Mouse (Mus musculus): ENCODE data around the gene Khdc3. TPM values are rescaled to one million over a fixed set of nuclear protein-coding genes. Genes with fewer than 3 reads are reported as not detected.
"Not testable (repeated sequence)": the region's sequence is repeated elsewhere in the genome, so short reads cannot be mapped to it uniquely, and the experiment has no call there.

Khdc3 gene
- polyA plus RNA-seq, 1 experiment from 2014 or later: 0.12 TPM

DNA sequence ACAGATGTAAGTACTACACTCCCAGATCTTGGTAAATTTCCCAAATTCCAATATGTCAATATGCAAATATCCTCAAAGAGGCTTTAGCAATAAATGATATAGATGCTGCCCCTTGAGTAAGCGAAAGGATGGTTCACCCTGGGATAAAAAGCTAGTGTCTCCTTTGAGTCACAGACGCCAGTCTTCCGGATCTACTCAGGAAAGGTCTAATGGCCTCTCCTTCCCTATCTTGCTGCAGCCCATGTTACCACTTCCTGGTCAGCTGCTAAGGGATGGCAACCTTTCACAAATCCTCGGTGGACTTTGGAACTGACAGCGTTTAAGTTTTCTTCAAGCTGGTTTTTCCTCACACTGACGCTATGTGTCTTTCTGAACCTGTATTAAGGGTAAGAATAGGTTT is 32.9 kb upstream of the Khdc3 start:
- H3K27ac ChIP-seq (ENCODE audit: low read length): peak overlapping the region; percentile 82
- DNase-seq (ENCODE audit: low spot score) (peak; percentile 60), ATAC-seq (peak; percentile 71)
- no peak overlapping the region for H3K4me2 ChIP-seq (replicated peaks; ENCODE audit: low read depth, low read length)
- H3K4me1 ChIP-seq (ENCODE audit: insufficient read depth, low read depth, low read length): peaks cover 7% of the 10 kb centered on the region; the same call in 1 of the 2 replicates
- no peaks in the 10 kb centered on the region for H3K9me3 ChIP-seq (ENCODE audit: low read length)
- no peaks in the 10 kb centered on the region for H3K27me3 ChIP-seq (replicated peaks; ENCODE audit: insufficient read depth, low read length)
- TF ChIP-seq EP300 (IDR thresholded peaks at IDR 0.05) (peak; percentile 83), CTCF (IDR thresholded peaks at IDR 0.05) (no peak)
- H3K36me3 ChIP-seq (ENCODE audit: insufficient read depth, low read length): no peaks in the 10 kb centered on the region
- H3K4me3 ChIP-seq (ENCODE audit: low read depth, low read length): no peak overlapping the region
- no peak overlapping the region for H3K9ac ChIP-seq (replicated peaks; ENCODE audit: low read depth)
- WGBS: 53% methylated on average over 6 of the region's 6 CpGs

DNA sequence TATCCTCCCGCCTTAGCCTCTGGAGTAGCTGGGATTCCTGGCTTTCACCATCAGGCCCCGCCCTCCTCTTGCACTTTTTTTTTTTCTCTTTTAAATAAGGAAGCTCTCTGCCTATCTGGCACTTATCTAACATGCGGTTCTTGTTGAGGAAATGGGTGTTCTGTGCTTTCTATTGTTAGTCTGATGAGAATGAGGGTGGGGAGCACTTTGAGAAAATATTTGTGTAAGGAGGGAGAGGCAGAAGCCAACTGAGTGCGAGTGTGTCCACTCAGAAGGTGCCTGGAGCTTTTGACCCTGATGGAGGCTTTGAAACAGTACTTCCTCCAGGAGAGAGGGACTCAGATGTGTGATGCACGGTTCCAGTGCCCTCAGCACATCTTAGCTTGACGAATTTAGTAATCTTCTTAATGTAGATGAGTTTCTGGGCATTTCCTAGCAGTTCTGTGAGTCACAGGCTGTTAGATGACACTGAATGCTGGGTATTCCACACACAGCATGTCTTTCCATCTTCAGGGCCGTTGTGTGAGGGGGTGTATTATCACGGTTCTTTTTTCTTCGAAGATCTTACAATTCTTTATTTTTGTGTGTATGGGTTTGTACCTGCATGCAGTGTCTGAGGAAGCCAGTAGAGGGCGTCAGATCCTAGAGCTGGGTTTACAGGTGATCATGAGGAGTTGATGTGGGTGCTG is 30.5 kb upstream of the Khdc3 start:
- Histone ChIP-seq H3K27me3 (replicated peaks; ENCODE audit: insufficient read depth, low read length) (no peaks in the 10 kb centered on the region), H3K9ac (replicated peaks; ENCODE audit: low read depth) (no peak overlapping the region), H3K27ac (ENCODE audit: low read length) (peak overlapping the region; percentile 71), H3K4me1 (ENCODE audit: insufficient read depth, low read depth, low read length) (peaks cover 7% of the 10 kb centered on the region; the same call in 1 of the 2 replicates), H3K36me3 (ENCODE audit: insufficient read depth, low read length) (no peaks in the 10 kb centered on the region), H3K9me3 (ENCODE audit: low read length) (no peaks in the 10 kb centered on the region), H3K4me3 (ENCODE audit: low read depth, low read length) (no peak overlapping the region), H3K4me2 (replicated peaks; ENCODE audit: low read depth, low read length) (0 out of 2 replicates have a peak overlapping the region, but pooled peaks have one; percentile 29)
- ATAC-seq (peak; percentile 66), DNase-seq (ENCODE audit: low spot score) (peak; percentile 92)
- TF ChIP-seq CTCF (IDR thresholded peaks at IDR 0.05): peak; percentile 43
- TF ChIP-seq EP300 (IDR thresholded peaks at IDR 0.05): peak; percentile 98
- 45% methylated on average over 10 of the region's 10 CpGs for WGBS

DNA sequence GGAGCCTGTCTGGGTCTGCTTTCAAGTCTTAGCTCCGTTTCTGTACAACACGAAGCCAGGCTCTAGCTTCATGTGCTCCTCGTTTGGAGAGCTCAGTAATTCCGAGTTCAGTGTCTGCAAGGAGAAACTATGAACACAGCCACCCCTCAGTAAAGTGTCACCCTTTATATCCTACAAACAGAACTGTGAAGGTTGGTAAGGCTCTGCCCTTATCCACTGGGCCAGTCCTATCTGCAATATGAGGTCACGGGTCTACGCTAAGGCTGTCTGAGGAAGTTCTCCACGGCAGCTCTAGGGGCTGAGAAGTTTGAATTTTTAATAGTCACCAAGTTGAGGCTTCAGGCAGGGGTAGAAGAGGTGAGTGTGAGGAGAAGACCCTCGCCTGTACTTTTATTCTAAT is 29.2 kb upstream of the Khdc3 start:
- Histone ChIP-seq H3K4me3 (ENCODE audit: low read depth, low read length) (no peak overlapping the region), H3K4me2 (replicated peaks; ENCODE audit: low read depth, low read length) (no peak overlapping the region), H3K36me3 (ENCODE audit: insufficient read depth, low read length) (no peaks in the 10 kb centered on the region), H3K27me3 (replicated peaks; ENCODE audit: insufficient read depth, low read length) (no peaks in the 10 kb centered on the region), H3K9ac (replicated peaks; ENCODE audit: low read depth) (no peak overlapping the region), H3K4me1 (ENCODE audit: insufficient read depth, low read depth, low read length) (peaks cover 7% of the 10 kb centered on the region; the same call in 1 of the 2 replicates), H3K9me3 (ENCODE audit: low read length) (no peaks in the 10 kb centered on the region), H3K27ac (ENCODE audit: low read length) (no peak overlapping the region)
- 71% methylated on average over 8 of the region's 8 CpGs for WGBS
- DNase-seq (ENCODE audit: low spot score): no peak
- no peak for ATAC-seq
- TF ChIP-seq EP300 (IDR thresholded peaks at IDR 0.05) (no peak), CTCF (IDR thresholded peaks at IDR 0.05) (no peak)

DNA sequence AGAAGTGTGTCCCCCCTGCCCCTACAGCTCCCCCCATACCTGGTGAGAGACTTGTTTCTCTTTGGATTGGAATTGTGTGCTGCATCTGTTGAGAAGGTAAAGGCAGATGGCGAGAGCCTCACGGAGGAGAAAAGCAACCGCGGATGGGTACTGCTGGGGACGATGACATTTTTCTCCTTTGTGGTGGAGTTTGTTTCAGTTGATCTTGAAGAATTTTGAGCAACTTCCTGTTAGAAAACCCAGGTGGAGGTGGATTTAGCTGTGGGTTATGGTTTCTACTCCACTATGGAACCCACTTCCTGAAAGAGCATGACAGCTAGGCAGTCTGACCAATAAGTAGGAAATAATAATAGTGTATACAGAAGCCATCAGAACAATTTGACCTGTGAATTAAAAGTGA is 28.5 kb upstream of the Khdc3 start:
- no peak for TF ChIP-seq CTCF (IDR thresholded peaks at IDR 0.05)
- TF ChIP-seq EP300 (IDR thresholded peaks at IDR 0.05): no peak
- 84% methylated on average over 5 of the region's 5 CpGs for WGBS
- H3K4me2 ChIP-seq (replicated peaks; ENCODE audit: low read depth, low read length): no peak overlapping the region
- no peaks in the 10 kb centered on the region for H3K27me3 ChIP-seq (replicated peaks; ENCODE audit: insufficient read depth, low read length)
- H3K9ac ChIP-seq (replicated peaks; ENCODE audit: low read depth): no peak overlapping the region
- H3K27ac ChIP-seq (ENCODE audit: low read length): no peak overlapping the region
- peaks cover 1% of the 10 kb centered on the region; the same call in 1 of the 2 replicates for H3K4me1 ChIP-seq (ENCODE audit: insufficient read depth, low read depth, low read length)
- H3K9me3 ChIP-seq (ENCODE audit: low read length): no peaks in the 10 kb centered on the region
- no peaks in the 10 kb centered on the region for H3K36me3 ChIP-seq (ENCODE audit: insufficient read depth, low read length)
- DNase-seq (ENCODE audit: low spot score): no peak
- no peak overlapping the region for H3K4me3 ChIP-seq (ENCODE audit: low read depth, low read length)
- no peak for ATAC-seq

DNA sequence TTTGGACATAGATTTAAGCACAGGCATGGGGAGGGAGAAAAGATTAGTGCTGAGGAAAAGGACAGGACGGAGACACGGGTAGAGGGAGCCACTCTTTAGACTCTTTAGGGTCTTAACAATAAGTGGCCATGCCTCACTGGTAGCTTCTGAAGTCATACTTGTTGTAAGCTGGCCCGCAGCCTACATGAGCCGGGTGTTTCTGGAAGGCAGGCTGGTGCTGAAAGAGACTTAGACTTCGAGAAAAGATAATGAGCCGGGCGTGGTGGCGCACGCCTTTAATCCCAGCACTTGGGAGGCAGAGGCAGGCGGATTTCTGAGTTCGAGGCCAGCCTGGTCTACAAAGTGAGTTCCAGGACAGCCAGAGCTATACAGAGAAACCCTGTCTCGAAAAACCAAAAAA is 22.3 kb upstream of the Khdc3 start:
- ATAC-seq; H3K4me3 ChIP-seq (ENCODE audit: low read depth, low read length); H3K4me2 ChIP-seq (replicated peaks; ENCODE audit: low read depth, low read length); H3K36me3 ChIP-seq (ENCODE audit: insufficient read depth, low read length); H3K27ac ChIP-seq (ENCODE audit: low read length); H3K9me3 ChIP-seq (ENCODE audit: low read length); H3K9ac ChIP-seq (replicated peaks; ENCODE audit: low read depth); H3K27me3 ChIP-seq (replicated peaks; ENCODE audit: insufficient read depth, low read length); H3K4me1 ChIP-seq (ENCODE audit: insufficient read depth, low read depth, low read length); DNase-seq (ENCODE audit: low spot score): not testable (repeated sequence)
- 85% methylated on average over 9 of the region's 12 CpGs for WGBS

DNA sequence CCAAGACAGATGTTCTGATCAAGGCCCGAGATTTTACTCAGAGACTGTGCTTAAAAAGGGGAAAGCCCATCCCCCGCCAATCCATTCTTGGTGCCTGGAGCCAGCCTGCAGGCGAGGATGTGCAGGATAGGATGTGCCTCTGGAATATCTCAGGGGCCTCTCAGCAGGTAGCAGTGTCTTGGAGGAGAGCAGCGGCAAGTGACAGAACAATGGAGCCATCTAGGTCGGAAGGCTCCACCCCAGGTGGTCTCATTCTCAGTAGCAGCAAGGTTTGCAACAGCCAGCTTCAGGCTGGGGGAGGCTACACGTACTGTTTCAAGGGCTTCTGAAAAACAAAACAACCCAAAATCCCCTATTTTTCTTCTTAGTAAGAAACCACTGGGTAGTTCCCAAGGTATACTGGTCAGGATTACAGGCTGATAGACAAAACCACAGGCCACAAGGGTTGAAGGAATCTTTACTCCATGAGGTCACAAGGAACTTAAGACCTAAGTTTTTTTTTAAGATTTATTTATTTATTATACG is 21.8 kb upstream of the Khdc3 start:
- TF ChIP-seq EP300 (IDR thresholded peaks at IDR 0.05) (no peak), CTCF (IDR thresholded peaks at IDR 0.05) (no peak)
- Histone ChIP-seq H3K4me2 (replicated peaks; ENCODE audit: low read depth, low read length) (no peak overlapping the region), H3K4me3 (ENCODE audit: low read depth, low read length) (no peak overlapping the region), H3K9ac (replicated peaks; ENCODE audit: low read depth) (no peak overlapping the region), H3K27me3 (replicated peaks; ENCODE audit: insufficient read depth, low read length) (no peaks in the 10 kb centered on the region), H3K27ac (ENCODE audit: low read length) (no peak overlapping the region), H3K4me1 (ENCODE audit: insufficient read depth, low read depth, low read length) (no peaks in the 10 kb centered on the region), H3K9me3 (ENCODE audit: low read length) (no peaks in the 10 kb centered on the region), H3K36me3 (ENCODE audit: insufficient read depth, low read length) (no peaks in the 10 kb centered on the region)
- ATAC-seq: no peak
- WGBS: 58% methylated on average over 7 of the region's 7 CpGs
- no peak for DNase-seq (ENCODE audit: low spot score)
